Mouse (Mus musculus) liver, embryonic 15.5 days (tissue): ENCODE results near the gene Nckap5. TPM values are rescaled to one million over a fixed set of nuclear protein-coding genes. Genes with fewer than 3 reads are reported as not detected.
A peak's percentile ranks its signal among the peaks of the same experiment; 100 is the strongest.

ENCODE experiments used
- ATAC-seq: fragments of 200-750 bp; cut with Nextera tagmentation; 2 replicates; pipeline ENCODE4 v1.8.0; 2017; ENCODE audit warnings: moderate number of reproducible peaks, mild to moderate bottlenecking, moderate library complexity; ENCODE audit not compliant: insufficient read depth
- H3K27ac ChIP-seq: fragments of 300-500 bp; sonication (generic); replicated peaks from 2 replicates; pipeline ENCODE4 v1.5.1; 2015; ENCODE audit warnings: mild to moderate bottlenecking, inconsistent platforms
- H3K27me3 ChIP-seq: fragments of 300-500 bp; sonication (generic); 2 replicates; pipeline ENCODE4 v1.6.1; 2015; ENCODE audit warnings: mild to moderate bottlenecking, inconsistent platforms
- H3K36me3 ChIP-seq: fragments of 300-500 bp; sonication (generic); replicated peaks from 2 replicates; pipeline ENCODE4 v1.6.1; 2015; ENCODE audit warnings: moderate library complexity, mild to moderate bottlenecking, inconsistent platforms
- H3K4me1 ChIP-seq: fragments of 300-500 bp; sonication (generic); replicated peaks from 2 replicates; pipeline ENCODE4 v1.6.1; 2015; ENCODE audit warnings: inconsistent platforms
- H3K4me2 ChIP-seq: fragments of 300-500 bp; sonication (generic); 2 replicates; pipeline ENCODE4 v1.6.1; 2015; ENCODE audit warnings: moderate library complexity, mild to moderate bottlenecking, inconsistent platforms
- H3K4me3 ChIP-seq: fragments of 300-500 bp; sonication (generic); replicated peaks from 2 replicates; pipeline ENCODE4 v1.5.1; 2015; ENCODE audit warnings: mild to moderate bottlenecking, inconsistent platforms
- H3K9ac ChIP-seq: fragments of 300-500 bp; sonication (generic); 2 replicates; pipeline ENCODE4 v1.6.1; 2015; ENCODE audit warnings: moderate library complexity, mild to moderate bottlenecking, inconsistent platforms
- H3K9me3 ChIP-seq: fragments of 300-500 bp; sonication (generic); replicated peaks from 2 replicates; pipeline ENCODE4 v1.6.1; 2016; ENCODE audit warnings: inconsistent platforms
- WGBS: fragments of 180-500 bp; shearing (Covaris S2); methylation state at CpG from one replicate; pipeline ENCODE4 v1.1.7; 2015; ENCODE audit warnings: mixed read lengths; ENCODE audit not compliant: insufficient replicate concordance; 5-methylcytosine and 5-hydroxymethylcytosine counted together
- polyA plus RNA-seq: library from polyadenylated mRNA; unstranded; fragments of >200 nt; fragmentation: Nextera tagmentation; extraction: Ambion mirVana; gene quantifications from 2 replicates; pipeline ENCODE4 v1.2.1, GENCODE M21; 2015

Gene Nckap5
- polyA plus RNA-seq, 1 experiment from 2014 or later = 0.99 TPM

- H3K27ac ChIP-seq = no peak overlapping the region
- WGBS = 74% methylated on average over 4 of the region's 4 CpGs
- no peaks in the 10 kb centered on the region for H3K36me3 ChIP-seq
- no peaks in the 10 kb centered on the region for H3K9me3 ChIP-seq
- H3K4me1 ChIP-seq = no peaks in the 10 kb centered on the region
- no peak overlapping the region for H3K4me2 ChIP-seq
- H3K4me3 ChIP-seq = no peak overlapping the region
- no peaks in the 10 kb centered on the region for H3K27me3 ChIP-seq
- ATAC-seq = no peak
- no peak overlapping the region for H3K9ac ChIP-seq
Observed at GRCm38 (mm10) chr1:126432285-126432684, 398.3 kb downstream of the Nckap5 start.

- no peak overlapping the region for H3K27ac ChIP-seq
- H3K36me3 ChIP-seq = no peaks in the 10 kb centered on the region
- H3K9ac ChIP-seq = no peak overlapping the region
- 36% methylated on average over 5 of the region's 5 CpGs for WGBS
- H3K4me3 ChIP-seq = no peak overlapping the region
- H3K4me2 ChIP-seq = no peak overlapping the region
- no peaks in the 10 kb centered on the region for H3K4me1 ChIP-seq
- H3K27me3 ChIP-seq = no peaks in the 10 kb centered on the region
- no peak for ATAC-seq
- no peaks in the 10 kb centered on the region for H3K9me3 ChIP-seq
Observed at GRCm38 (mm10) chr1:126431594-126431993, 399.0 kb downstream of the Nckap5 start.

GRCm38 (mm10) chr1:126411426-126411825, 419.2 kb downstream of the Nckap5 start:
- no peak overlapping the region for H3K27ac ChIP-seq
- peak; percentile 37; the same call in 1 of the 2 replicates for ATAC-seq

GRCm38 (mm10) chr1:126407886-126408285, 422.7 kb downstream of the Nckap5 start:
- Histone ChIP-seq H3K4me3 (no peak overlapping the region), H3K36me3 (no peaks in the 10 kb centered on the region), H3K4me1 (no peaks in the 10 kb centered on the region), H3K9ac (no peak overlapping the region), H3K9me3 (no peaks in the 10 kb centered on the region), H3K27me3 (no peaks in the 10 kb centered on the region), H3K27ac (no peak overlapping the region), H3K4me2 (no peak overlapping the region)
- no peak for ATAC-seq
- 6% methylated on average over 4 of the region's 4 CpGs for WGBS

More at GRCm38 (mm10) chr1:126411426-126411825, 419.2 kb downstream of the Nckap5 start:
- H3K9ac ChIP-seq = no peak overlapping the region
- 54% methylated on average over 5 of the region's 5 CpGs for WGBS
- no peaks in the 10 kb centered on the region for H3K36me3 ChIP-seq
- no peaks in the 10 kb centered on the region for H3K9me3 ChIP-seq
- no peak overlapping the region for H3K4me2 ChIP-seq
- no peaks in the 10 kb centered on the region for H3K27me3 ChIP-seq
- H3K4me1 ChIP-seq = no peaks in the 10 kb centered on the region
- H3K4me3 ChIP-seq = no peak overlapping the region

GRCm38 (mm10) chr1:126405543-126405942, 425.1 kb downstream of the Nckap5 start:
- Histone ChIP-seq H3K36me3 (no peaks in the 10 kb centered on the region), H3K9me3 (no peaks in the 10 kb centered on the region), H3K4me2 (no peak overlapping the region), H3K27ac (no peak overlapping the region), H3K4me1 (no peaks in the 10 kb centered on the region), H3K4me3 (no peak overlapping the region), H3K9ac (no peak overlapping the region), H3K27me3 (no peaks in the 10 kb centered on the region)
- ATAC-seq = no peak
- 41% methylated on average over 2 of the region's 2 CpGs for WGBS

GRCm38 (mm10) chr1:126403970-126404369, 426.6 kb downstream of the Nckap5 start:
- Histone ChIP-seq H3K27ac (no peak overlapping the region), H3K9ac (no peak overlapping the region), H3K4me1 (no peaks in the 10 kb centered on the region), H3K27me3 (no peaks in the 10 kb centered on the region), H3K4me2 (no peak overlapping the region), H3K36me3 (no peaks in the 10 kb centered on the region), H3K4me3 (no peak overlapping the region), H3K9me3 (no peaks in the 10 kb centered on the region)
- ATAC-seq = no peak

GRCm38 (mm10) chr1:126391204-126391603, 439.4 kb downstream of the Nckap5 start:
- no peaks in the 10 kb centered on the region for H3K9me3 ChIP-seq
- no peak overlapping the region for H3K9ac ChIP-seq
- H3K36me3 ChIP-seq = no peaks in the 10 kb centered on the region
- no peaks in the 10 kb centered on the region for H3K4me1 ChIP-seq
- H3K4me3 ChIP-seq = no peak overlapping the region
- H3K4me2 ChIP-seq = no peak overlapping the region
- no peaks in the 10 kb centered on the region for H3K27me3 ChIP-seq
- 69% methylated on average over 4 of the region's 4 CpGs for WGBS
- no peak overlapping the region for H3K27ac ChIP-seq
- no peak for ATAC-seq

GRCm38 (mm10) chr1:126377339-126377980, 453.1 kb downstream of the Nckap5 start:
- Histone ChIP-seq H3K4me2 (no peak overlapping the region), H3K36me3 (no peaks in the 10 kb centered on the region), H3K4me3 (no peak overlapping the region), H3K9ac (no peak overlapping the region), H3K27ac (no peak overlapping the region), H3K27me3 (no peaks in the 10 kb centered on the region), H3K9me3 (no peaks in the 10 kb centered on the region), H3K4me1 (no peaks in the 10 kb centered on the region)
- no peak for ATAC-seq
- 42% methylated on average over 9 of the region's 9 CpGs for WGBS

- ATAC-seq = no peak
- WGBS = 44% methylated on average over 2 of the region's 2 CpGs
- Histone ChIP-seq H3K36me3 (no peaks in the 10 kb centered on the region), H3K27ac (no peak overlapping the region), H3K27me3 (no peaks in the 10 kb centered on the region), H3K4me1 (no peaks in the 10 kb centered on the region), H3K9me3 (no peaks in the 10 kb centered on the region), H3K9ac (no peak overlapping the region), H3K4me2 (no peak overlapping the region), H3K4me3 (no peak overlapping the region)
Observed at GRCm38 (mm10) chr1:126366736-126367135, 463.9 kb downstream of the Nckap5 start.

- no peak overlapping the region for H3K4me3 ChIP-seq
- no peak for ATAC-seq
- no peaks in the 10 kb centered on the region for H3K36me3 ChIP-seq
Observed at GRCm38 (mm10) chr1:126364556-126364955, 466.0 kb downstream of the Nckap5 start.

GRCm38 (mm10) chr1:126360531-126361220, 469.9 kb downstream of the Nckap5 start:
- H3K4me2 ChIP-seq = no peak overlapping the region
- no peaks in the 10 kb centered on the region for H3K27me3 ChIP-seq
- H3K4me1 ChIP-seq = no peaks in the 10 kb centered on the region
- no peaks in the 10 kb centered on the region for H3K9me3 ChIP-seq
- H3K27ac ChIP-seq = no peak overlapping the region
- H3K36me3 ChIP-seq = no peaks in the 10 kb centered on the region
- ATAC-seq = no peak
- 52% methylated on average over 6 of the region's 6 CpGs for WGBS
- no peak overlapping the region for H3K9ac ChIP-seq
- no peak overlapping the region for H3K4me3 ChIP-seq

More at GRCm38 (mm10) chr1:126364556-126364955, 466.0 kb downstream of the Nckap5 start:
- Histone ChIP-seq H3K27me3 (no peaks in the 10 kb centered on the region), H3K9me3 (no peaks in the 10 kb centered on the region), H3K27ac (no peak overlapping the region), H3K4me1 (no peaks in the 10 kb centered on the region), H3K4me2 (no peak overlapping the region), H3K9ac (no peak overlapping the region)
- 63% methylated on average over 6 of the region's 6 CpGs for WGBS
